Mouse (Mus musculus) midbrain, embryonic 11.5 days (tissue): ENCODE data around the gene Zbtb16. TPM values are rescaled to one million over a fixed set of nuclear protein-coding genes. Genes with fewer than 3 reads are reported as not detected.

ENCODE experiments used
- ATAC-seq: fragments of 200-750 bp; cut with Nextera tagmentation; 2 replicates; pipeline ENCODE4 v1.8.0; 2017; ENCODE audit warnings: moderate TSS enrichment, moderate library complexity; ENCODE audit not compliant: low FRiP score
- DNase-seq: peaks from one replicate; pipeline ENCODE4 v3.0.0; 2015; ENCODE audit warnings: low spot score; ENCODE audit errors: missing footprints
- H3K27ac ChIP-seq: fragments of 300-500 bp; sonication (generic); 2 replicates; pipeline ENCODE4 v1.5.1; 2014; ENCODE audit warnings: low read depth, low read length
- H3K27me3 ChIP-seq: fragments of 300-500 bp; sonication (generic); 2 replicates; pipeline ENCODE4 v1.6.1; 2014; ENCODE audit warnings: mild to moderate bottlenecking, low read length, moderate library complexity, mixed read lengths; ENCODE audit not compliant: control insufficient read depth, insufficient read depth
- H3K36me3 ChIP-seq: fragments of 300-500 bp; sonication (generic); 2 replicates; pipeline ENCODE4 v1.6.1; 2014; ENCODE audit warnings: mild to moderate bottlenecking, low read length, moderate library complexity, mixed read lengths; ENCODE audit not compliant: control insufficient read depth, insufficient read depth
- H3K4me1 ChIP-seq: fragments of 300-500 bp; sonication (generic); 2 replicates; pipeline ENCODE4 v1.6.1; 2014; ENCODE audit warnings: low read length; ENCODE audit not compliant: control insufficient read depth, insufficient read depth
- H3K4me2 ChIP-seq: fragments of 300-500 bp; sonication (generic); 2 replicates; pipeline ENCODE4 v1.6.1; 2014; ENCODE audit warnings: mild to moderate bottlenecking, moderate library complexity
- H3K4me3 ChIP-seq: fragments of 300-500 bp; sonication (generic); 2 replicates; pipeline ENCODE4 v1.5.1; 2014; ENCODE audit warnings: low read depth, low read length
- H3K9ac ChIP-seq: fragments of 300-500 bp; sonication (generic); 2 replicates; pipeline ENCODE4 v1.6.1; 2014; ENCODE audit warnings: low read length
- H3K9me3 ChIP-seq: fragments of 300-500 bp; sonication (generic); 2 replicates; pipeline ENCODE4 v1.6.1; 2016; ENCODE audit warnings: low read length; ENCODE audit not compliant: control insufficient read depth
- WGBS: fragments of 180-500 bp; shearing (Covaris S2); extraction: QIAGEN DNeasy Blood & Tissue Kit; methylation state at CpG from one replicate; pipeline ENCODE4 v1.1.7; 2014; 5-methylcytosine and 5-hydroxymethylcytosine counted together
- polyA plus RNA-seq: library from polyadenylated mRNA; unstranded; fragments of >200 nt; fragmentation: Nextera tagmentation; extraction: Ambion mirVana; gene quantifications from 2 replicates; pipeline ENCODE4 v1.2.1, GENCODE M21; 2014

Gene Zbtb16
- polyA plus RNA-seq, 1 experiment from 2014 or later, result 15.0 TPM

DNA sequence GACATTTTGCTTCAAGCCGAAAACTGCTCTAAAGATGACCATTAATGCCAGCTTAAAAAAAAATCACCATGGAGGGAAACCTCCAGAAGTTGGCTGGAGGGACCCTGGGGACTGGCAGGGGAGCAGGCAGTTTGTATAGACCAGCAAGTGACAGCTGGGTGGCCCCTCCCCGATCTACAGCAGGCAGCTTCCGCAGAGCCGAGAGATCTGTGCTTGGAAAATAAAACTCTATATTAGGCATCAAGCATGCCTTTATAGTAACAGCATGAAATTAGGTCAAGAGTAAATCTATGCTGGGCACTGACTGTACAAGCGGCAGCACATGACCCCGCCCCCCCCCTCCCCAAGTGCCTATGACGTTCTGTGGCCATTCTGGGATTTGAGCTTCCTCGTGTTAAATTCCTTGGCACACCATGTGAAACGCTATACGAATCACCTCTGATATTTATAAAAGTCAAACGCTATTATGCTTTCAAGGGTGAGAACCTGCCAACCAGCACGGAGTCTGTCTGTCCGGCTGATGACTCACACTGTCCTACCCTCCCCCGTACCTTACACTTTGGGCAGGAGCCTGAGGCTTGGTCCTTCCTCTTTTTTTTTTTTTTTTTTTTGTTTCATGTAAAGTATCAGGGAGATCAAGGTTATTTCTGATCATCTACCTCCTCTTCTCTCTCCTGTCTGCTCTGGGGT, 128.7 kb downstream of the Zbtb16 start:
- Histone ChIP-seq H3K27me3 (no peaks in the 10 kb centered on the region), H3K27ac (no peak overlapping the region), H3K9me3 (no peaks in the 10 kb centered on the region), H3K4me1 (peaks cover 12% of the 10 kb centered on the region), H3K4me3 (no peak overlapping the region), H3K4me2 (no peak overlapping the region), H3K9ac (no peak overlapping the region), H3K36me3 (no peaks in the 10 kb centered on the region)
- 83% methylated on average over 14 of the region's 14 CpGs for WGBS
- ATAC-seq (no peak), DNase-seq (no peak)

DNA sequence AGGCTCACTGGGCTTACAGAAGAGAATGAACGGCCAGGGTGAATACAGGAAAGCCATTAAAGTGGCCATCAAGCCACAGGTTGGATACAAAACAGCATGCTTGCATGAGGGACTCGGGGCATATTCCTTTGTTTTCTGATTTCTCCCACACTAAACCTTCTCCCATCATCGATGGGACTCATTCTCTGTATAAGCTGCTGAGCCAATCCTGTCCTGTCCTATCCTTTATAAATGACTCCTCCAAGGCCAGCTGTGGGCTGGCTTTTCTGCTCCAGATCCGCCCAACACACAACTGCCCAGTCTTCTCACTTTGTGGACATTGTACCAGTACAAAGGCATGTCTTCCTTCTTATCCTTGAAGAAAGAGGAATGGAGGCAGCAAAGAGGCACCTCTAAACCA, 134.7 kb downstream of the Zbtb16 start:
- Histone ChIP-seq H3K4me1 (peaks cover 26% of the 10 kb centered on the region), H3K36me3 (no peaks in the 10 kb centered on the region), H3K4me2 (no peak overlapping the region), H3K27ac (no peak overlapping the region; the same call in 1 of the 2 replicates), H3K4me3 (no peak overlapping the region), H3K9ac (0 out of 2 replicates have a peak overlapping the region, but pooled peaks have one; percentile 5), H3K27me3 (no peaks in the 10 kb centered on the region), H3K9me3 (no peaks in the 10 kb centered on the region)
- no peak for ATAC-seq
- WGBS, result 75% methylated on average over 4 of the region's 4 CpGs
- no peak for DNase-seq

DNA sequence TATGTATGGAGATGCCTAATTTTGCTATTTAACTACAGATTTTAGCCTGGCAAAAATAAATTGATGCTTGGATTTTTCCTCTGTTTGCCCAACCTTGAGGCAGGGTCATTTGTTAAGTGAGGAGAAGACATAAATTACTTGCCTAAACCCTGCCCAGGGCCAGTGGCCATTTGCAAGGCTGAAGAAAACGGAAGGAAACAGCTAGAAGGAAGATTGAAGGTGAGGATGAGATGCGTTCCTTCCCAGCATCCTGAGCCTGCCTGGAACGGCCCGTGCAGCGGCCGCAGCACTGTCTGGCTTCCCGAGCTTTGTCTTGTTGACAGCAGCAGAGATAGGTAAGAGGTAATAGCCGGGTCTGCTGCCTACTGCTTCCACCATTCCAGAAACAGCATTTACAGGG, 135.2 kb downstream of the Zbtb16 start:
- Histone ChIP-seq H3K9me3 (no peaks in the 10 kb centered on the region), H3K27ac (no peak overlapping the region; the same call in 1 of the 2 replicates), H3K36me3 (no peaks in the 10 kb centered on the region), H3K4me1 (peaks cover 30% of the 10 kb centered on the region), H3K4me3 (no peak overlapping the region), H3K27me3 (no peaks in the 10 kb centered on the region), H3K4me2 (no peak overlapping the region), H3K9ac (0 out of 2 replicates have a peak overlapping the region, but pooled peaks have one; percentile 5)
- DNase-seq, result no peak
- ATAC-seq, result no peak
- WGBS, result 77% methylated on average over 8 of the region's 8 CpGs

DNA sequence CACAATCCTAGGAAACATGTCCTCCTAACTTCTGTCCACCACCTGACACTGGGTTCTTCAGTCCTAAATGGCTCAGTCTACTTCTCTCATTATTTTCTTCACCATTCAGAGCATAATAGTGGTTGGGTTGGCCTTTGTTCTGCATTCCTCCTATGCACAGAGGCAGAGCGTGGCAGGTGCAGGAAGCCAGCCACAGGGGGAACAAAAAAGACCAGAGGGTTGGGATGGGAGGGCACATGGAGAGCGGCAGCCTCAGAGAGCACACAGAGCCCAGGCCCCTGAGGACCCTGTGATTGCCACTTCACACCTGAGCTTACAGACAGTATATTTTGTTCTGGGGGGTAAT, 138.6 kb downstream of the Zbtb16 start:
- peak overlapping the region; percentile 91 for H3K27ac ChIP-seq

DNA sequence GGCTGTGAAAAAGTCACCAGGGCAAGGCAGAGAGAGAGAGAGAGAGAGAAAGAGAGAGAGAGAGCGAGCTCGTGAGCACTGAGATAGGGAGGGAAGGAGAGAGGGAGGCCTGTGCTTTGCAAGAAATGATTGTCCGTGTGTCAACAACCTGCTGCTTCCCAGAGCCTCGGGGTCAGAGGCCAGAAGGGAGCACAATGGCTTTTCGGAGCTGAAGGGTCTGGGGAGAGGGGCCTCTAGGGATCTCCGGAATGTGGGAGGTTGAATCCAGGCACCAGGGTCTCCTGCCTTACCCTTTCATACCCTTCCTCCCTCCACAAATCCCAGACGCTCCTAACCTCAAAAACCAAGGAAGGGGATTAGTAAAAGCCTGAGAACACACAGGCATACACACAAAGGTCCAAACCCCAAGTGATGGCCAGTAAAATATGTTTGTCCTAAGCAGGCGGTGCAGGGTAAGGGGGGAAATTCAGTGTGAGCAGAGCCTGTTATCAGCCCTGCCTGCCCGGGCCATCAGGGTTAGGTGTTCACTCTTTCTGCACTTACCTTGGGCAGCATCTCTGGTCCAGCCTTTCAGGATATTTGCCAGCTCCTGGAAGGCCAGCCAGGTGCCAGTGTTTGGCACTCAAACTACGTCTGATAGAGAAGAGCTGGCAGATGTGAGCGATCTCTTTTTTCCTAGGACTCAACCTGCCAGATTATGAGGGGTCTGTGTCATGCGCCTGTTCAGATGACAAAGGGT, 139.1 kb downstream of the Zbtb16 start:
- DNase-seq, result peak; percentile 96
- H3K4me1 ChIP-seq, result peaks cover 57% of the 10 kb centered on the region

More for the DNA sequence above, 138.6 kb downstream of the Zbtb16 start:
- H3K9ac ChIP-seq, result peak overlapping the region; percentile 43; the same call in 1 of the 2 replicates
- no peak overlapping the region for H3K4me3 ChIP-seq
- no peaks in the 10 kb centered on the region for H3K27me3 ChIP-seq
- DNase-seq (no peak), ATAC-seq (peak; percentile 58)
- H3K36me3 ChIP-seq, result no peaks in the 10 kb centered on the region
- H3K4me1 ChIP-seq, result peaks cover 57% of the 10 kb centered on the region
- no peaks in the 10 kb centered on the region for H3K9me3 ChIP-seq
- WGBS, result 7% methylated on average over 2 of the region's 2 CpGs
- H3K4me2 ChIP-seq, result no peak overlapping the region; the same call in 1 of the 2 replicates

DNA sequence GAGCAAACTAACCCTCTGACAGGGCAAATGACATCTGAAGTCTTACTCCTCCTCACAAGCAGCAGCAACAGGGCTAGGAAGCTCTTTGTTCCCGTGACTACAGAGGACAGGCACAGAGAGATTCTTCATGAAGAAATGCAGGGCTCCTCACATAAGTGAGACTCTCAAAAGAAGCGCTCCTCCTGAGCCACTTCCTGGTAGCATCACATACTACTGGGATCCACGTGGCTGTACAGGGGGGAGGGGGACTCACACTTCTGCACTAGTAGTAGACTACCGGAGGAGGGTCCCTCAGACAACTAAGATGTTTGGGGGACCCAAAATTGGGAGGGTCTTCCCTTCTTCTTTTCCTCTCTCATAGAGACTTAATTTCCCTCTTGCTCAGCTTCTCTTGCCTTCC, 139.7 kb downstream of the Zbtb16 start:
- DNase-seq (no peak), ATAC-seq (peak; percentile 56; the same call in 1 of the 2 replicates)
- Histone ChIP-seq H3K4me2 (0 out of 2 replicates have a peak overlapping the region, but pooled peaks have one; percentile 18), H3K27ac (peak overlapping the region; percentile 91), H3K9me3 (no peaks in the 10 kb centered on the region), H3K9ac (no peak overlapping the region), H3K36me3 (no peaks in the 10 kb centered on the region), H3K4me1 (peaks cover 56% of the 10 kb centered on the region), H3K4me3 (no peak overlapping the region), H3K27me3 (no peaks in the 10 kb centered on the region)
- WGBS, result 3% methylated on average over 4 of the region's 4 CpGs

More for the DNA sequence above, 139.1 kb downstream of the Zbtb16 start:
- H3K9ac ChIP-seq, result peak overlapping the region; percentile 43; the same call in 1 of the 2 replicates
- peak; percentile 71 for ATAC-seq
- WGBS, result 11% methylated on average over 12 of the region's 12 CpGs
- peak overlapping the region; percentile 18; the same call in 1 of the 2 replicates for H3K4me2 ChIP-seq
- H3K4me3 ChIP-seq, result no peak overlapping the region
- no peaks in the 10 kb centered on the region for H3K9me3 ChIP-seq
- peak overlapping the region; percentile 91 for H3K27ac ChIP-seq
- H3K36me3 ChIP-seq, result no peaks in the 10 kb centered on the region
- no peaks in the 10 kb centered on the region for H3K27me3 ChIP-seq

DNA sequence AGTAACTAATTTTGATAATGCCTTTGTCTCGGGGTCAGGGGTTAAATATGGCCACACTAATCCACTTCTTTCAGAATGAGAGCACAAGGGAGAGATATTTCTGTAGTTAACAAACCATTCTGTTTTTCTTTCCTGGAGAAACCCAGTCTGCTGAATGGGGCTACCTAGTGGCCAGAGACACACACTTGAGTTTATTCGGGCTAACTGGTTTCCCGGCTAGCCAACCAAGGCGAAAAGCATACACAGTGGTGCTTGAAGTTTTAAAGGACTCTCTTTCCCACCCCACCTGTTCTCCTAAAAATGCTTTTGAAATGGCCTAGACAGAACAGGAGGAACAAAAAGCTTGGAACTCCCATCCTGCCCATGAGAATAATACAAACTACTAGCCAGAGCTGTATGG, 140.2 kb downstream of the Zbtb16 start:
- 20% methylated on average over 4 of the region's 4 CpGs for WGBS
- H3K4me1 ChIP-seq, result peaks cover 51% of the 10 kb centered on the region
- ATAC-seq, result no peak

DNA sequence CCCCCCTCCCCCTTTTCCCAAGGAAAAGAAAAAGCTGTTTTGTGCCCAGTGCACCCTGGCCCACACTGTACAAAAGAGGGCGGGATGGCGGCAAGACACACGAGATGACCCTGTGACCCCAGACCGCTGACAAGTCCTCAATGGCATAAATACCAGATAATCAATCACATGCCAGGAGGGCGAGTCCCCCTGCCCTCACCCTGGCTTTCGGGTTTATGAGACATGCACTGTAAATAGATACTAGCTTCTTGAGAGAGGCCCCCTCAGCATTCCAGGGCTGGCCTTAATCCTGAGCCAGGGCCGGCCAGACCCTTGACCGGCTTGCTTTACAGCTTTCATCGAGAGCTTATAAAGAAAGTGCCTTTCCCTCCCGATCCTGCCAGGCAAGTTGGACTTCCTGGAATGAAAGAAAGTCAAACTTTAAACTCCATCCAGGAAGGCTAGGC, 141.4 kb downstream of the Zbtb16 start:
- Histone ChIP-seq H3K9ac (no peak overlapping the region), H3K4me2 (no peak overlapping the region), H3K4me3 (no peak overlapping the region), H3K4me1 (peaks cover 51% of the 10 kb centered on the region), H3K36me3 (no peaks in the 10 kb centered on the region), H3K27me3 (no peaks in the 10 kb centered on the region), H3K27ac (peak overlapping the region; percentile 91), H3K9me3 (no peaks in the 10 kb centered on the region)
- whole genome bisulfite sequencing, result 2% methylated on average over 10 of the region's 10 CpGs
- no peak for ATAC-seq
- peak; percentile 90 for DNase-seq

More for the DNA sequence above, 140.2 kb downstream of the Zbtb16 start:
- Histone ChIP-seq H3K4me3 (no peak overlapping the region), H3K4me2 (no peak overlapping the region), H3K9me3 (no peaks in the 10 kb centered on the region), H3K27me3 (no peaks in the 10 kb centered on the region), H3K27ac (peak overlapping the region; percentile 91), H3K9ac (no peak overlapping the region; the same call in 1 of the 2 replicates), H3K36me3 (no peaks in the 10 kb centered on the region)
- DNase-seq, result peak; percentile 94

DNA sequence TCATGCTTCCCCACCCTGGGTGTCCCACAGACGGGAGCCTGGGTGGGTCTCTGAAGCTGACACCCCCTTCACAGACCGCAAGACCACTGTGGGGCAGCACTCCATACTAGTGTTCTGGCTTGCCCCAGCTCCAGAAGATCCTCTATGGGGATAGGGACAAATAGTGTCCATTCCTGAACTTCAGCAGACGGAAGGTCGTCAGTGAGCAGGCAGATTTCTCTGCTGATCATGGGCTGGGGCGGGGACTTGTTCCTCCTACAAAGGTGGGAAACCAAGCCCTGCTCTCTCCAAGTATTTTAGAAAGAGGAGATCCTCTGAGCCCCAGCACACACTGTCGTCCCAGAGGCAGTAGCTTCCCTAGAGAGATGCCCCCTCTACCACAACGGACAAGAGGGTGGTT, 142.3 kb downstream of the Zbtb16 start:
- Histone ChIP-seq H3K27ac (peak overlapping the region; percentile 49), H3K9me3 (no peaks in the 10 kb centered on the region), H3K4me2 (no peak overlapping the region), H3K4me1 (peaks cover 53% of the 10 kb centered on the region), H3K4me3 (no peak overlapping the region), H3K9ac (peak overlapping the region; percentile 34; the same call in 1 of the 2 replicates), H3K27me3 (no peaks in the 10 kb centered on the region), H3K36me3 (no peaks in the 10 kb centered on the region)
- ATAC-seq (no peak), DNase-seq (no peak)
- WGBS, result 47% methylated on average over 7 of the region's 7 CpGs
